Mouse (Mus musculus): ENCODE results near the gene Rrm1. TPM values are rescaled to one million over a fixed set of nuclear protein-coding genes. Genes with fewer than 3 reads are reported as not detected.
A peak's percentile ranks its signal among the peaks of the same experiment; 100 is the strongest.
"Not testable (repeated sequence)": the region's sequence is repeated elsewhere in the genome, so short reads cannot be mapped to it uniquely, and the experiment has no call there.

Gene Rrm1
- 10 to 100 TPM; 16.9 to 19.9 (median 17.9) TPM for total RNA-seq (2022)

DNA sequence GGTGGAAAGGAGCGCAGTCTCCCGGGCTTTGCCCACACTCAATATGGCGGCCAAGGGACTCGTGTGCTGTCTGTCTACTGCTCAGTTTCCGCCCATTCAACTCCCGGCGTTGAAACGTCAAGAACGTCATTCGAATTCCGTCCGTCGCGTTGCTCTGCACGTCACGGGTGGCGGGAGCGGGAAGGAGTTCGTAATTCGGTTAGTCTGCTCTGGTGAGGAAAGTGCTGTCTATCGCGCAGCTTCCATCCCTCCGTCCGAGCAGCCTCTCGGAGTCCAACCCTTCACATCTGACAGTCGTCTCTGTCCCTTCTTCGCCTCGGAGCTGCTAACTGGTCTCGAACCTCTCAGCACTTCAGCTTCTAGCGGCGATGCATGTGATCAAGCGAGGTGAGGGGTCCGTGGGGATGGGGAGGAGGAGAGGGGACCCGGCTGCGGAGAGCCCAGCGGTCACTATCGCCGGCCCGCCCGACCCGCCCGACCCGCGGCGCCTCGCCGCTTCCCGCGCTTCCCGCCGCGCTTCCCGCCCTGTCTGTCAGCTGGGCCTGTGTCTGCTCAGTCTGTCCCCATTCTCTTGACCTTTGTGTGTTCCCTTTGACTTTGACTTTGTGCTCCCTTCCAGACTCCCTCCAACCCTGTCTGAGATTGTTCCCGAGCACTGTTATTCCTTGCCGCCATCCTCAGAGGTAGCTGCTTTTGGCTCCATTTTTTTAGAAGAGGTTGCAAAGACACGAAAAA is at the start of gene Rrm1:
Gene Rrm1 (plus strand): TSS at position 39 of the 735 bp plus-strand sequence.
- peak; percentile 86 to 89 for DNase-seq (ENCODE audit: low spot score in 2 of 2)

DNA sequence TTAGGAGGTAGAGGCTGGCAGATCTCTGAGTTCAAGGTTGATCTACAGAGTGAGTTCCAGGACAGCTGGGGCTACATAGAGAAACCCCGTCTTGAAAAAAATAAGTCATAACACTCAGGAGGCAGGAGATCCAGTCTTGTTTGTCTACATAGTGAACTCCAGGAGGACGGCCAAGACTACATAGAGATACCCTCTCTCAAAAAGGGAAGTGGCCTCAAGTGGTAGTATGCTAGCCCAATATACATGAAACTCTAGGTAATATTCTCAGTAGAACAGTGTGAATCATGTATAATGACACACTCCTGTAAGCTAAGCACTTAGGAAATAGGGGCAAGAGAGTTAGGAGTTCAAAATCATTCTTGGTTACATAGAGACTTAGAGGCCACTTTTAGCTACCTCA is 47.6 kb upstream of the Rrm1 start:
- DNase-seq (ENCODE audit: low spot score in 2 of 2), result no peak

- DNase-seq (ENCODE audit: low spot score in 2 of 2), result no peak
These were observed 45.6 kb upstream of the Rrm1 start for GRCm38 (mm10) chr7:102395894-102396293.

DNA sequence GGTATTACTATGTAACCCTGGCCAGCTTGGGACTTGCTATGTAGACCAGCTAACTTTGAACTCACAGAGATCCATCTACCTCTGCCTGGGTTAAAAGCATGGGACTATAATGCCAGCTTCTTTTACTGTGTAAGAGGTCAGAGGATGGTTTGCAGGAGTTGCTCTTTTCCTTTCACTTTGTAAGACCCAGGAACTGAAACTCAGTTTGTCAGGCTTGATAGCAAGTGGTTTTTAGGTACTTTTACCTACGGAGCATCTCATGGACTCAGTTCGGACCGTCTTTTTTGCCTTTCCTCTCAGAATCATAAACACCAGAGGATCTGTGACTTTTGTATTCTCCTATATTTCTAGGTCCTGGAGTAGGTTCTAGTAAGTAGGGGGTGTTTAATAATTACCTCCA is 45.2 kb upstream of the Rrm1 start:
- DNase-seq (ENCODE audit: low spot score in 2 of 2), result no peak

DNA sequence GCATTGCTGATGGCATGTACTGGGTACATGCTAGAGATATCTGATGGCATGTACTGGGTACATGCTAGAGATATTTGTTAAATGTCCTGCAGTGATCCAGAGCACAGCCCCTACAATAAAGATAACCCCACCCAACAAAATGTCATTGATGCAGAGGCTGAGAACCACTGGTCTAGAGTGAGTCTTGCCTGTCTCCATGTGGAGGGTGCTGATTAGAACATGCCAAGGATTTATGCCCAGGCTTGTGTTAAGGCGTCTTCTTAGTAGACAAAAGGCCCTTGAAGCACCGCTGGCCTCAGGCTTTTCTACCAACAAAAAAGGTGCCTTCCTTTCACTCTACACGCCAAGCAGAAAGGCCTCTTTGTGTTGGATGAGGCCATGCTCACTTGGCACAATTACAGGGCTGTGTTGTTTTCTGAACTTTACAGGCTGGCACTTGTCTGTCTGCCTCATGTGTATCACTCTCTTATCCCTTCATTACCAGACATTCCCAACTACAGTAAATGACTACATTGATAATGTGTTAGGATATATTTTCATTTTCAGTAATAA is 42.2 kb upstream of the Rrm1 start:
- no peak for DNase-seq (ENCODE audit: low spot score in 2 of 2)

GRCm38 (mm10) chr7:102404118-102404517 is 37.4 kb upstream of the Rrm1 start:
- DNase-seq (ENCODE audit: low spot score in 2 of 2), result no peak

GRCm38 (mm10) chr7:102407440-102407839 is 34.1 kb upstream of the Rrm1 start:
- no peak for DNase-seq (ENCODE audit: low spot score in 2 of 2)

- not testable (repeated sequence) for DNase-seq (ENCODE audit: low spot score in 2 of 2)
These were observed 26.2 kb upstream of the Rrm1 start for GRCm38 (mm10) chr7:102415272-102415671.

DNA sequence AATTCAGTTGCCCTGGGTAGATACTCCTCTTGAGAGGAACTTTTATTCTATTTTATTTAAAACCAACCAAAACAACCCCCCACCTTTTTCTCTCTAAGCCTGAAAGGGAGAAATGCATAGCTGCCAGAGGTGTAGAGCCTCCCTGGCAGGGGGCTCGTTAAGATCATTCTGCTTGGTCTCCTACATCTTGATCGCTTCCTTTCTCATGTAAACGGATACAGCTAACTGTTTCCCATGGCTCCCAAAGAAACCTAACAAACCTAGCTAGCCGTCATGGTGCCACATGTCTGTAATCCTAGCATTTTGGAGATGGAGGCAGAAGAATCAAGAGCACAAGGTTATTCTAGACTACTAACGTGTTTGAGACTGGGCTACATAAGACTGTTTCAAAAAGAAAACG is 25.7 kb upstream of the Rrm1 start:
- DNase-seq (ENCODE audit: low spot score in 2 of 2), result no peak

DNA sequence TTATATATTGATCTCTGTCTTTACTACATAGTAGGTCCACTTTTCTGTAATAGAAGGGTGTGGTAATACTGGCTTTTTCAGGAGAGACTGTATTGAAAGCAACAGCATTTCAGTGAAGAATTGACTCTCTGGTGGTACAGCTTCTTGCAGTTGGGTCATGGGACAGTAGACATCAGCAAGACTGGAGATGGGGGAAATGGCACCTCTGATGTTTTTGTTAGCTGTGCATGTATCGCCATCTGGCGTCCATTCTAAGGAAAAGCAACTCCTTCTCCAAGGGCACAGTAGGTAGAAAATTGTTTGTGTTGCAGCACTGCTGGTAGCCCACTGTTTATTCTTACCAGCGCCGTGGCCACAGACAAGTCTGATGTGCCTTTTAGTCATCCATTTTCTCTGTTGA is 24.1 kb upstream of the Rrm1 start:
- peak in 1 of 2 experiments; percentile 8 for DNase-seq (ENCODE audit: low spot score in 2 of 2)

DNA sequence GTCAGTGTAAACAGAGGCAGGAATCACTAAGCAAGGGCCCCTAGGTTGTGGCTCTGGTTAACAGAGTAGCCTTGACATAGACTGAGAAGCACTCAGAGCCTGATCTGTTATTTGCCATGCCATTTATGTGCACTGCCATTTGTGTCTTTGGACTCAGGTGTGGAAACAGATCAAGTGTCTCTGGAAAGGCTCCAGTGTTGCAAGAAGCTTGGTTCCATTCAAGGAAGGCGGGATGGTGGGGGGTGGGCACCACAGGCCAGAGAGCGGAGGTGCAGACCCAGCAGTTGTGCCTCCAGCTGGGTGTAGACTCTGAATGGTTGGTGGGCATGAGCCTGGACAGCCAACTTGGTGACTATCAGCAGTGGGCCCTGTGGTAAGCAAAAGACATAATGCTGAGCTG is 19.5 kb upstream of the Rrm1 start:
- DNase-seq (ENCODE audit: low spot score in 2 of 2), result peak in 1 of 2 experiments; percentile 14

DNA sequence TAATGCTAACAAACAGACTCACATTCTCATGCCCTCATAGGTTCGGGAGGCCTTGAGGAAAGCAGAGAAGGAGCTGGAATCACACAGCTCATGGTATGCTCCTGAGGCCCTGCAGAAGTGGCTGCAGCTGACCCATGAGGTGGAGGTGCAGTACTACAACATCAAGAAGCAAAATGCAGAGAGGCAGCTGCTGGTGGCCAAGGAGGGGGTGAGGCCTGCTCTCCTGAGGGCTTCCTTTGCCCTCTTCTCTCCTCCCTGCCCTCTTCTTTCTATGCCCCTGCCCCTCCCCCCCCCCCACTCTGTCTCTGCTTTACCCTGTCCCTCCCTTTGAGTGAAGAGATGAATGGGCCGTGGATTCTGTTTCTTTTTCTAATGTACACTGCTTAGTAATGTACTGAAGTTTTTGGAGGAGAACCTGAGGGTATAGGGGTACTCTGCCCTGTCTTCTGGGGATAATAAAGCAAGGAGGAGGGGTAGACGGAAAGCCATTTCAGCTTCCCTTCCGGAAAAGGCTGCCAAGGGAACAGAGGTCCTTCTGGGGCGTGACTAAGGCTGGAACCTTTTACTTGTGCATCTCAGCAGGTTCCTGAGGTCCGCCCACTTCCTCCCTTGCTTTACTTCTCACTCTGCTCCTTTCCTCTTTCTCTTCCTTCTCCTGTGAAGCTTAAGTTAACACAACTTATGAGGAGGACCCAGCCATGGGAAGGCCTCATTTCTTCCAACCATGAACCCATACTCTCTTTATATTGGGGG is 15.4 kb upstream of the Rrm1 start:
- DNase-seq (ENCODE audit: low spot score in 2 of 2), result no peak

GRCm38 (mm10) chr7:102434344-102434743 is 7.2 kb upstream of the Rrm1 start:
- no peak for DNase-seq (ENCODE audit: low spot score in 2 of 2)

DNA sequence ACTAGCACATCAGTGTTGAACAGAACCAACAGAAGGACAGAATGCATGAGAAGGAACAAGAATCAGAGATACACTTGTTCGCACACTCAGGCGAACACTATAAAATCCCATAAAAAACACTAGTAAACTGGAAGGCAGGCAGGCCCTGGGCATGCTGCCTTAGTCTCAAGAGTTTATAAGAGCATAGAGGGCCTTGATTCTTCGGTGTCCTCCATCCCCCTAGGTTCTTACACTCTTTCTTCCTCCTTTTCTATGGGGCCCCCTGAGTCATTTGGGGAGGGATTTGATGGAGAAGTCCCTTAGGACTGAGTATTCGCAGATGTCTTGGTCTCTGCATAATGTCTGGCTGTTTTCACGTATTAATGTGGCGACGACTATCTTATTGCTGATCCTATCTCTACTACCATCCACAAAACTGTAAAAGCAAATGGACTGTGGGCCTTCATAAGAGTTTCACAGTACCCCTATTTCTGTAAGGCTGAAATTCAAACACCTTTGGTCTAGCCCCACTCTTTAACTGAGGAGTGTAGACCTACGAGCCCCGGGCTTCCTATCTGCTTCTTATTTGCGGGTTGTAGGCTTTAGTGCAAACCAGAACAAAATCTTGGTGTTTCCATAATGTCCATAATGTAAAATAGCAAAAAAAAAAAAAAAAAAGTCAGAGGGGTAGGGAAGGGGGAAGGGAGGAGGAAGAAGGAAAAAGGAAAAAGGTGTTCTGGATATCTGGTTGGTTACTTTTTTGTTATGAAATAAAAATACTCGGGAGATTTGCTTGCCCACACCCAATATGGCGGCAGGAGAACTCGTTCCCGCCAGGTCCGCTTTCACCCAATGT is 456 bp upstream of the Rrm1 start:
- DNase-seq (ENCODE audit: low spot score in 2 of 2), result no peak

DNA sequence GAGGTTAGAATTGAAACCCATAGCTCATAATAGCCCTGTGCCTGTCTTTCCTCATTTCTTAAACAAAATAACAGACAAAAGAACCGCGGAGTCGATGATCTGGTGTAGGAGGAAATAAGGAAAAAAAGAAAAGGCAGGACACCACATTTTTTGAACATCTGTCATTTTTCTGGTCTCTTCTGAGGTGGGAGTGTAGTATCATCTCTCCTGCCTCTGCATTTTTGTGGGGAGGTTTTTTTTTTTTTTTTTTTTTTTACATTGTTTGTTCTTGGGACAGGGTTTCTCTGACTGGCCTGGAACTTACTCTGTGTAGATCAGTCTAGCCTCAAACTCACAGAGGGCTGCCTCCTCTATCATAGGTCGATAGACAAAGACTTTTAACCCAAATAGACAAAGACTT is 937 bp downstream of the Rrm1 start:
- DNase-seq (ENCODE audit: low spot score in 2 of 2), result no peak

GRCm38 (mm10) chr7:102444301-102444700 is 2.8 kb downstream of the Rrm1 start:
- no peak for DNase-seq (ENCODE audit: low spot score in 2 of 2)

GRCm38 (mm10) chr7:102446438-102446837 is 4.9 kb downstream of the Rrm1 start:
- peak in 1 of 2 experiments; percentile 10 for DNase-seq (ENCODE audit: low spot score in 2 of 2)

DNA sequence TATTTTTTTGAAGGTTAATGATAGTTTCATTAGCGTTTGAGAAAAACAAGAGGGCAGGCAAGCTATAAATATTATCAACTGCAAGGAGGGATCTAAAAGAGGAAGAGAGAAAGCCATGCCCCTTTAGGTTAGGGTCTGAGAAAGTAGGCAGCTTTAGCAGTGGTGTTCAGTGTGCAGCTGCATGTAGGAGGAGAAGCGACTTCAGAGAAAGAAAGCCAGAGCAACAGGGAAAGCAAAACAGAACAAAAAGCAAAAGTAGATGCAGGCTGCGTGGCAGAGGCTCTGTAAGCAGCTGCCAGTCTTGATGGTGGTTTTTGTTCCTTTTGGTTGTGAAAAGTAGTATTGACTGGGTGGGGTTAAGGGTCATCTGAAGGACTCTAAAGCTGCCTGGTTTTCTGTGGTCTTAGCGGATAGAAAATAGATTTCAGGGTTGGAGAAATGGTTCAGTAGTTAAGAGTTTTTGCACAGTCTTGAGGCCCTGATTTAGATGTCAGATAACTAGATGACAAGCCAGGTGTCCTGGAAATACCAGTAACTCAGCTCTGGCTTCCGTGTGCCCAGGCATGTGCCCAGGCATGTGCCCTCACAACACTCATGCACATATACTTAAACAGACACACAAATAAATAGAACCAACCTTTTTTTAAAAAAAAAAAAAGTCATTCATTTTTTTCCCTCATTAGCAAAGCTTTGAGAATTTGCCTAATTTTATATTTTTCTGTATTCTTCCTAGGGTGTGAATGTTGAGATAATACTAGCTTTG is 17.3 kb downstream of the Rrm1 start:
- no peak for DNase-seq (ENCODE audit: low spot score in 2 of 2)

GRCm38 (mm10) chr7:102467566-102467965 is 26.1 kb downstream of the Rrm1 start:
- no peak for DNase-seq (ENCODE audit: low spot score in 2 of 2)

GRCm38 (mm10) chr7:102472675-102473074 is 31.2 kb downstream of the Rrm1 start:
- DNase-seq (ENCODE audit: low spot score in 2 of 2), result no peak

DNA sequence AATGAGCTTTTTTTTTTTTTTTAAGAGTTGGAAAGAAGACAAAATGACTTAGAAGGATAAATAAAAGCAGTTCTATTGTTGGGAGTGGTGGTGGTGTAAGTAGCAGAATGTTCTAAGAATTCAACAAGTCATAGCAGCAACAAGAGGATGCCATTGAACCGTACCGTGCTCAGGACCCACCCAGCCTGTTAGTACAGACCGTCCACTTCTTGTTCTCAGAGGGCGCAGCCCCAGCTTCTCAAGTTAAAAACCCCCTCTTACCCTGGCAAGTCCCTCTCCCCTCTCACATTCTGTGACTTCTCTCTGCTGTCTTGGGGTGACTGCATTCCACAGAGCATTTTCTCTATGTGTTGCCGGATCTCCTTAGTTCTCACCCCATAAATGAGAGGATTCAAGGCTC is 35.1 kb downstream of the Rrm1 start:
- no peak for DNase-seq (ENCODE audit: low spot score in 2 of 2)
